Mouse (Mus musculus): ENCODE data around the gene Lrrc18.

Gene Lrrc18

GRCm38 (mm10) chr14:33045217-33045616, 54.0 kb downstream of the Lrrc18 start:
- no peak for DNase-seq (ENCODE audit: low spot score in 2 of 2)

GRCm38 (mm10) chr14:33053441-33053840, 62.3 kb downstream of the Lrrc18 start:
- DNase-seq (ENCODE audit: low spot score in 2 of 2), result no peak

- DNase-seq (ENCODE audit: low spot score in 2 of 2), result peak in 1 of 2 experiments; percentile 26
Measured at GRCm38 (mm10) chr14:33058881-33059660, 67.9 kb downstream of the Lrrc18 start.

- no peak for DNase-seq (ENCODE audit: low spot score in 2 of 2)
Measured at GRCm38 (mm10) chr14:33062996-33063395, 71.8 kb downstream of the Lrrc18 start.
